Mouse (Mus musculus) midbrain, embryonic 16.5 days (tissue): ENCODE measurements at regions not wholly inside any gene's neighbourhood (a gene's known extent, or its start where the extent isn't known, plus 50 kb on each side); places are given as distances from the start of the nearest gene placed in this dataset.
A peak's percentile ranks its signal among the peaks of the same experiment; 100 is the strongest.
"Not testable (repeated sequence)": the region's sequence is repeated elsewhere in the genome, so short reads cannot be mapped to it uniquely, and the experiment has no call there.

Experiments
- ATAC-seq: fragments of 200-750 bp; cut with Nextera tagmentation; 2 replicates; pipeline ENCODE4 v1.8.0; 2017; ENCODE audit warnings: moderate TSS enrichment
- H3K27ac ChIP-seq: fragments of 300-500 bp; sonication (generic); 2 replicates; pipeline ENCODE4 v1.5.1; 2014; ENCODE audit warnings: mild to moderate bottlenecking, low read length, mixed read lengths
- H3K27me3 ChIP-seq: fragments of 300-500 bp; sonication (generic); 2 replicates; pipeline ENCODE4 v1.6.1; 2014; ENCODE audit warnings: low read depth, low read length, mixed read lengths; ENCODE audit not compliant: control insufficient read depth, insufficient read depth
- H3K36me3 ChIP-seq: fragments of 300-500 bp; sonication (generic); 2 replicates; pipeline ENCODE4 v1.6.1; 2014; ENCODE audit warnings: mild to moderate bottlenecking, low read length, moderate library complexity, mixed read lengths; ENCODE audit not compliant: control insufficient read depth, insufficient read depth
- H3K4me1 ChIP-seq: fragments of 300-500 bp; sonication (generic); 2 replicates; pipeline ENCODE4 v1.6.1; 2014; ENCODE audit warnings: mild to moderate bottlenecking, low read length, mixed read lengths; ENCODE audit not compliant: control insufficient read depth, insufficient read depth
- H3K4me2 ChIP-seq: fragments of 300-500 bp; sonication (generic); 2 replicates; pipeline ENCODE4 v1.6.1; 2014; ENCODE audit warnings: mild to moderate bottlenecking, low read length, mixed read lengths
- H3K4me3 ChIP-seq: fragments of 300-500 bp; sonication (generic); 2 replicates; pipeline ENCODE4 v1.5.1; 2014; ENCODE audit warnings: low read depth, mild to moderate bottlenecking, low read length, moderate library complexity, mixed read lengths
- H3K9ac ChIP-seq: fragments of 300-500 bp; sonication (generic); 2 replicates; pipeline ENCODE4 v1.6.1; 2014; ENCODE audit warnings: low read depth, low read length, mixed read lengths
- H3K9me3 ChIP-seq: fragments of 300-500 bp; sonication (generic); replicated peaks from 2 replicates; pipeline ENCODE4 v1.6.1; 2014; ENCODE audit warnings: mild to moderate bottlenecking, low read length, mixed read lengths; ENCODE audit not compliant: control insufficient read depth, poor library complexity, severe bottlenecking
- WGBS: fragments of 180-500 bp; shearing (Covaris S2); extraction: QIAGEN DNeasy Blood & Tissue Kit; methylation state at CpG from one replicate; pipeline ENCODE4 v1.1.7; 2014; 5-methylcytosine and 5-hydroxymethylcytosine counted together

DNA sequence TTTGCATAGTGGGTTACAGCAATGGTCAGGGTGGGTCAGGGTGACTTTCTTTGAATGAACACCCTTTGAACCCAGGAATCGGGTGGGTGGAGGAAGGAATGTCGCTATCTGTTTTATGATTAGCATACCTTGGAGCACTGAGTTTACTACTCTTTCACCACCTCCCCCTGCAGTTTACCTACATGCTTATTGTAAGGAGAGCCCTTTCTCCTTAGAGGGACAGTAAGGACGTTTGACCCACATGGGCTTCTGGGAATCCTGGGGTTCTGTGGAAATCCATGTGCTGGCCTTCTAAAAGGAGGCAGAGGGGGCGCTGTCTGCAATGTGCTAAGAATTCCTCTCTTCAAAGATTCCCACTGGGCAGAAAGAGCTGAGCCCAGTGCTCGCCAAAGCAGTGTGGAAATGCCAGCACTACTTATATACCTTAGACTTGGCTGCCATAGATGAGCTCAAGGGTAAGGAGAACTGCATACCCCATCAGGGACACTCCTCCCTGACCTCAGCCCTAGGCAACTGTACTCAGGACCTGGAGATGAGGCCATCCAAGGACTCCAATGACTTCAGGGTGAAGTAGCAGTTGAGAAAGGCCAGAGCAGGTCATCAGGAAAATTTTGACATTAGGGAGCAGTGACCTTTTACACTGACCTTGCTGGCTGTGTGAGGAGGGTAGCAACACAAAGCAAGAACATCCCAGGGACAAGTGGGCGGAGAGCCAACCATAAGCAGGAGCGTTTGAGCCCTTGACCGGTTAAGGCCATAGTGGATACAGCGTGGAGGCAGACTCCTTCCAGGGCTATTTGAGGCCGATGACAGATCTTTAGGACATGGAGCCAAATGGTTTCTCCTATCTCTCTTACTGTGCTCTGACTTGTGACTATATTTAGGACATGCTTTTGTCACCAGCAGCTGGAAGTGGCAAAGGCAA, 133.2 kb downstream of the Tcp10c start:
- Histone ChIP-seq H3K27me3 (no peaks in the 10 kb centered on the region), H3K4me1 (no peaks in the 10 kb centered on the region), H3K9ac (no peak overlapping the region), H3K9me3 (no peaks in the 10 kb centered on the region), H3K27ac (no peak overlapping the region), H3K4me2 (no peak overlapping the region), H3K4me3 (no peak overlapping the region), H3K36me3 (no peaks in the 10 kb centered on the region)
- WGBS: 83% methylated on average over 10 of the region's 10 CpGs
- no peak for ATAC-seq

DNA sequence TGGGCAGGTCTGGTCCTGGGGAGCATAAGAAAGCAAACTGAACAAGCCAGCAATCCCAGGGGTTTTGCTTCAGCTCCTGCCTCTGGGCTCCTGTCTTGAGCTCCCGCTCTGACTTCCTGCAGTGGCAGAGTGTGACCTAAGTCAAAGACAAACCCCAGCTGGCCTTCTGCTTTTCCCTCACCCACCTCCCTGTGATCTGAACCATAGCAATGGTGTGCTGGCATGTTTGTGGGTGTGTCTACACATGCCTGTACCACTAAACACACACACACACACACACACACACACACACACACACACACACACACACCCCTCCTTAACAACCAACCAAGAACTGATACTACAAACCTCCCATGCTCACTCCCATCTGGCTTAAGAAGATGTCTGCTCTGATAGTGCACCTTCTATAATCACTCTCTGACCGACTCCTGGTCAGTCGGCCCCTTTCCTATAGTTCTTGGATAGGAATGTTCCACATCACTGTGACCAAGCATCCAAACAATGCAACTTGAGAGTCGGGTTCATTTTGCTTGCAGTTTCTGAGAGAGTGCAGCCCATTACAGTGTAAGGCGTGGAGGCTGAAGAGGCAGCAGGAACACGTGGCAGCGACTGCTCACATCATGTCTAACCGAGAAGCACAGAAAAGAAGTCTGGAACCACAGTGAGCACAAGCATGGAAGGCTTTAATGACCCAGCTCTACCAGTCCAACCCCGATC, 134.4 kb downstream of the Tcp10c start:
- no peak overlapping the region for H3K27ac ChIP-seq
- 88% methylated on average over 9 of the region's 9 CpGs for WGBS
- no peak overlapping the region for H3K9ac ChIP-seq
- no peaks in the 10 kb centered on the region for H3K36me3 ChIP-seq
- no peaks in the 10 kb centered on the region for H3K27me3 ChIP-seq
- no peak overlapping the region for H3K4me3 ChIP-seq
- no peak overlapping the region for H3K4me2 ChIP-seq
- ATAC-seq: no peak
- H3K4me1 ChIP-seq: no peaks in the 10 kb centered on the region
- no peaks in the 10 kb centered on the region for H3K9me3 ChIP-seq

DNA sequence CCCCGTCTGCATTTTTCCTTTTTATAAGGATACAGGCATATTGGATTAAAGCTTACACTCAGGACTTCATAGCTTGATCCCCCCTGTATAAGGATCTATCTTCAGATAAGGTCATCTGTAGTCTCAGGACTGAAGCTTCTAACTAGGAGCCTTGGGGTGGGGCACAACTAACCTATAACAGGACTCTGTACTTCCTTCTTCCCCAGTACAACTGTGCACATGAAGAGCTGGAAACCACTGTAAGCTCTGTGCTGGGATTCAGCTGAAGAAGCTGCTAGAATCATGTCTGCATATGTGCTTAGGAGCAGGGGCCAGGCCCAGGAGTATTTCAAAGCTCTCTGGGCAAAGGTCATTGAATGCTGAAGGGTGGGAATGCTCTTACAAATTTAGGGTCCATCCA, 137.9 kb downstream of the Tcp10c start:
- not testable (repeated sequence) for H3K4me2 ChIP-seq, H3K9me3 ChIP-seq, H3K9ac ChIP-seq, H3K36me3 ChIP-seq, ATAC-seq, H3K4me1 ChIP-seq, H3K4me3 ChIP-seq, H3K27ac ChIP-seq, H3K27me3 ChIP-seq
- 75% methylated on average over 1 of the region's 1 CpGs for WGBS

DNA sequence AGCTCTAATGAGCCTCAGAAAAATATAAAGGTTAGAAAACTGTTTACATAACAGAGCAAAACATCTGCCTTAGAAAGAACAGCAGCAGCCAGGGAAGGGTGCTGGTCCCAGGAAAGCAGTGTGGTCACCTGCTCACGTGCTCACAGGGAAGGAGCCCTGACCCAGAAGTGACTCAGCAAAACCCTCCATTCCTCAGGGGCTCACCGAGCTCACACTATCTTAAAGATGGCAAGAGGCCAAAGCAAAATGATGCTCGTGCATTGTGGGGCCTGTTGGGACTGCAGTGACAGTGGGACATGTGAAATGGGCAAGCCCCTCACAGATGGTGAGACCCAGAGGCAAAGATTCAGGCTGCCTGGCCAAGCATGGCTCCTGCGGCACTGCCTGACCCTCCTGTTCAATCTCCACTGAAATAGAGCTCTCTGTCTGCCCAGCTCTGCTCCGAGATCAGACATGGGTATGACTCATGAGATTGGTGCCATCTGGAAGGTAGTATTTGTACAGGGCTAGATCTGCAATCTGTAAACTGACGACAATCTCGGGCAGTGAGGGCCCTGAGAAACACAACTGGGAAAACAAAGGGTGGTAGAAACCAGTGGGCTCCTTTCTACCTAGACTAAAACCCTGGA, 138.4 kb downstream of the Tcp10c start:
- 42% methylated on average over 3 of the region's 7 CpGs for WGBS
- not testable (repeated sequence) for H3K27ac ChIP-seq, H3K9ac ChIP-seq, H3K4me3 ChIP-seq, ATAC-seq, H3K4me2 ChIP-seq, H3K4me1 ChIP-seq, H3K9me3 ChIP-seq, H3K27me3 ChIP-seq, H3K36me3 ChIP-seq

DNA sequence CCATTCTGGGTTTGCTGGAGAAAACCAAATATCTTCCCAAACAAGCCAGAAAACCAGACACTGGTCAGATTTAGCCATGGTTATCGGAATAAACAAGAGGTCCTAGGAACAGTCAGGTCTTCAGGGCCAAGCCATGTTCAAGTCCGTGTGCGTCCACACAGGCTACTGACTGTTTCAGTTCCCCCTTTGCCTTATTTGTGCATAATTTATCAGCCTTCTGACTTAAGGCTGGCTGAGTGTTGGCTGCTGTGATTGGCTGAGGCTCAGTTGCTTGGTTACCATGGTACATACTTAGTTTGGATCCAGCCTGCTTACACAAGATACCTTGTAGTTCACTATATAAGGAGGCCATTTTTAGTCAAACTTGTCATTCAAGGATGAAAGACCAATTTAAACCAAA, 139.5 kb downstream of the Tcp10c start:
- H3K36me3 ChIP-seq, H3K27ac ChIP-seq, H3K9me3 ChIP-seq, H3K4me1 ChIP-seq, H3K4me2 ChIP-seq, H3K9ac ChIP-seq, ATAC-seq, H3K4me3 ChIP-seq, H3K27me3 ChIP-seq: not testable (repeated sequence)
- 84% methylated on average over 3 of the region's 3 CpGs for WGBS

DNA sequence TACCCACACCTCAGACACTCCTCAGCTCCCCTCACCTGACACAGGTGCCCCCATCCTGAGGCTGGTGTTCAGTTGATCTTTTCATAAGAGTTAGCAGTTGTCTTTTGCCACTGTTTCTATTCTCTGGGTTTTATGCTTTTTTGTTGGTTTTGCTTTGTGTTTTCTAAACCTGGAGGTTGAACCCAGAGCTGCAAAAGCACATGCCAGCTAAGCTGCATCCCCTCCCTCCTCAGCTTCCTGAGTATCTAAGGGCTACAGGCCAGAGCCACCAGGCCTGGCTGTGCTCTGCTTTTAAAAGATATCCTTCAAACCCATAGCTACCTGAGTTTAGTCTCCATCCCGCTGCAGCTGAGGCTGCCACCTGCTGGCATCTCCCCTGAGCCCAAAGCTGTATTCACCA, 140.1 kb downstream of the Tcp10c start:
- no CpG with 5 or more reads among the region's 1 CpGs for WGBS
- not testable (repeated sequence) for H3K4me3 ChIP-seq, ATAC-seq

DNA sequence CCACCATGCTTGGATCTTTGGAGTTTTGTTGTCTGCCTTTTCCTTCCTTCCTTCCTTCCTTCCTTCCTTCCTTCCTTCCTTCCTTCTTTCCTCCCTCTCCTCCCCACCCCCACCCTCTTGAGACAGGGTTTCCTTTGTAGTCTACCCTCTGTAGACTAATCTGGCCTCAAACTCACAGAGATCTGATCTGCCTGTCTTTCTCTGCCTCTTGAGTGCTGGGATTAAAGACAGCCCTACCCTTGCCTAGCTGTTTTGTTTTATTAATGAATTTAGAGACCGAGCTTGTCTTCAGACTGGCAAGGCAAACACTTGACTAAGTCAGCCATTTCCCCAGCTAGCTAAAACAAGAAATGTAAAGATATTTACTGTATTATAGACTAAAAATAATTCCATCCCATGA, 150.0 kb downstream of the Tcp10c start:
- not testable (repeated sequence) for H3K4me3 ChIP-seq, H3K9me3 ChIP-seq, H3K4me2 ChIP-seq, H3K36me3 ChIP-seq, H3K4me1 ChIP-seq, H3K27me3 ChIP-seq, H3K9ac ChIP-seq
- 27% methylated on average over 1 of the region's 1 CpGs for WGBS
- ATAC-seq: peak; percentile 56
- H3K27ac ChIP-seq: peak overlapping the region; percentile 61; the same call in 1 of the 2 replicates

More for the DNA sequence above, 140.1 kb downstream of the Tcp10c start:
- not testable (repeated sequence) for H3K4me1 ChIP-seq, H3K27ac ChIP-seq, H3K9me3 ChIP-seq, H3K9ac ChIP-seq, H3K4me2 ChIP-seq, H3K27me3 ChIP-seq, H3K36me3 ChIP-seq

DNA sequence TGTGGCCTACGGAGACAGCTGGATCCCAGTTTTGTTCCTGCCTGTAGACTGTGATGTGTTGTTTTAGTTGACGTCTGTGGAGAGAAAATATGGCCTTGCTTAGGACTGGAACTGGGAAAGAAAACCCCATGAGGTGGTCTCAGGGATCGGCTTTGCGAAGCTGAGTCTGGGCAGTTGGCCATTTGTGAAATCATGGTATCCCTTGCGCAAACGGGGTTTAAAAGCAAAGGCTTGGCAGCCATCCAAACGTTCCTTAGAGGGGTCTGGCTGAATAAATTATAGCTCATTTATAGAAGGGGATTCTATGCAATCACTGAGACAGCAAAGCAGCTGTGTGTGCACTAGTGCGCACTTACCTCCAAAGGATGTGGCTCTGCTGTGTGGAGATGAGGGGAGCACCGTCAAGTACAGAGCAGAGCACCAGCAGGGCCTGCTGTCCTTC, 150.5 kb downstream of the Tcp10c start:
- peak; percentile 89 for ATAC-seq
- not testable (repeated sequence) for H3K4me3 ChIP-seq
- WGBS: 12% methylated on average over 7 of the region's 9 CpGs

More for the DNA sequence above, 150.5 kb downstream of the Tcp10c start:
- H3K4me1 ChIP-seq, H3K36me3 ChIP-seq, H3K27me3 ChIP-seq, H3K9ac ChIP-seq, H3K9me3 ChIP-seq, H3K4me2 ChIP-seq: not testable (repeated sequence)
- H3K27ac ChIP-seq: peak overlapping the region; percentile 63
